Mouse (Mus musculus): ENCODE data around the gene 4931414P19Rik. TPM values are rescaled to one million over a fixed set of nuclear protein-coding genes. Genes with fewer than 3 reads are reported as not detected.

The 4931414P19Rik gene
- polyA plus RNA-seq, 1 experiment, result 10.9 TPM

DNA sequence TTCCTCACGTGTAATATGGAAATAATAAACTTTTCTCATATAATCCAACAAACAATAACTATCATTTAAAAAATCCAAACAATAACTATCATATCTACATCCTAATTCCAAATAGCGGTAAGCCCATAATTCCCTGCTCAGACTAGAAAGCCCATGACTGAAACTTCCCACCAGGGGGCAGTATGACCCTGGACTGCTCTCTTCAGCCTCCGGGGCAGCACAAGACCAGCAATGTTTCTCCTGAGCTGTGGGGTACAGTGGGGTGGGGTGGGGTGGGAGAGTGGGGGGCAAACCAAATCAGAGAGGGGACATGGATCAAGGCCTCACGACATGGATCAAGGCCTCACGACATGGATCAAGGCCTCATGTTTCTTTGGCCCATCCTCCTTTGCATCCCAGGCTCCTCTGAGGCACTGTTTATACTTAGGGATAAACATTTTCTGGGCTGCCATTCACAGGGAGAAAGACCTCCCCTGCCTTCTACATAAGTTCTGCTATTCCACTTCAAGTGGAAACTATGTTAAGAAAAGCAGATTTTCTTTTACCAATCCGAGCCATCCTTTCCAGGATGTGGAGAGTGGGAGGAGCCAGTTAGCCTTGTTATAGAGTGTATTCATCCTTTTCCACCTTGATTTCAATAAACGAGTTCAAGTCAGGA, 22.0 kb downstream of the 4931414P19Rik start:
- no peak for DNase-seq (ENCODE audit: low read depth)

DNA sequence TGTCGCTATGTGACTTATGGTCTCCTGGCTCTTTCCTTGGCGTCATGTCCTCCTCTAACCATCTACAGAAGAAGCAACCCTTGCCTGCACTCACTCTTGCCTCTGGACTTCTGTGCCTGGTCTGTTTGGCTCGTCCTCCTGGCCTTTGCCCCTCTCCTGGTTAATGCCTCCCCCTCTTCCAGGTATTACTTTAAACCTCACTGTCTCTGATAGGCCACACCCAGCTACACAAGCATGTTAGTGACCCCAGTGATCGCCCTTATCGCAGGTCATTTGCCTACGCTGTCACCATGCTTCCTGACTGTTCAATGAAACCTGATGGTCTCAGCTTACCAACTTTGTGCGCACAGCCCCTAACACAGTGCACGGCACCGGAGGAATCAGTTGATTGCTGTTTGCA, 23.3 kb downstream of the 4931414P19Rik start:
- DNase-seq (ENCODE audit: low read depth), result no peak

DNA sequence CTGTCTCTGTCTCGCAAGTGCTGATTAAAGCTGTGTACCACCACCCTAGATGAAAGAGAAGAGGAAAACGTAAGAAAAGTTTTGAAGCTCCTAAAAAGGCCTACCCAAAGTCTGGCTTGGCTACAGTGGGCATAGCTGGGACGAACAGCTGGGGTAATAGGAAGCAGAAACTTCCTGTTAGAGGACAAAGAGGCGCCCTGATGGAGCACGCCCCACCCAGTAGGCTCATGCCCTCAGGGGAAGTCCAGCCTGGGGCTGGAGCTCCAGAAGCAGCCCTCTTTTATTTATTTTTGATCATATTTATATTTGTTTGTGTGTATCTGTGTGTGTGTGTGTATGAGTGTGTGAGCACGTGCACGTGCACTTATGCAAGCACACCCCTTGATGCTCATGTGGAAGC, 26.2 kb downstream of the 4931414P19Rik start:
- no peak for DNase-seq (ENCODE audit: low read depth)

DNA sequence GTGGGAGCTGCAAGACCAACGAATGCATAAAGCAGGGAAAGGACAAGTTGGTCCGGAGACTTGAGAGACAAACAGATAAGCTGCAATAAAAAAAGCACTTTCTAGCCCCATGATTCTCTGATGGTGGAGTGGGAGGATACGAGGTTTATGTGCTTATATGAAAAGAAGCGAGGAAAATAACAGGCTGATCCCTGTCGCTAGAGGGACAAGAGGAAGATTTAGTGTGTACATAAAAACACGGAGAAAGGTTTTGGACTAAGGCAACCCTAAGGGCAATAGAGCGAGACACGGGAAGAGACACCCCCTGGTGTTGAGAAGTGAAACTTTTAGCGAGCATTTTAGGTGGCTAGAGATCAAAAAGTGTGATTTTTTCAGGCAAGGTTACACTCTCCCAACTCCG, 27.7 kb downstream of the 4931414P19Rik start:
- no peak for DNase-seq (ENCODE audit: low read depth)

DNA sequence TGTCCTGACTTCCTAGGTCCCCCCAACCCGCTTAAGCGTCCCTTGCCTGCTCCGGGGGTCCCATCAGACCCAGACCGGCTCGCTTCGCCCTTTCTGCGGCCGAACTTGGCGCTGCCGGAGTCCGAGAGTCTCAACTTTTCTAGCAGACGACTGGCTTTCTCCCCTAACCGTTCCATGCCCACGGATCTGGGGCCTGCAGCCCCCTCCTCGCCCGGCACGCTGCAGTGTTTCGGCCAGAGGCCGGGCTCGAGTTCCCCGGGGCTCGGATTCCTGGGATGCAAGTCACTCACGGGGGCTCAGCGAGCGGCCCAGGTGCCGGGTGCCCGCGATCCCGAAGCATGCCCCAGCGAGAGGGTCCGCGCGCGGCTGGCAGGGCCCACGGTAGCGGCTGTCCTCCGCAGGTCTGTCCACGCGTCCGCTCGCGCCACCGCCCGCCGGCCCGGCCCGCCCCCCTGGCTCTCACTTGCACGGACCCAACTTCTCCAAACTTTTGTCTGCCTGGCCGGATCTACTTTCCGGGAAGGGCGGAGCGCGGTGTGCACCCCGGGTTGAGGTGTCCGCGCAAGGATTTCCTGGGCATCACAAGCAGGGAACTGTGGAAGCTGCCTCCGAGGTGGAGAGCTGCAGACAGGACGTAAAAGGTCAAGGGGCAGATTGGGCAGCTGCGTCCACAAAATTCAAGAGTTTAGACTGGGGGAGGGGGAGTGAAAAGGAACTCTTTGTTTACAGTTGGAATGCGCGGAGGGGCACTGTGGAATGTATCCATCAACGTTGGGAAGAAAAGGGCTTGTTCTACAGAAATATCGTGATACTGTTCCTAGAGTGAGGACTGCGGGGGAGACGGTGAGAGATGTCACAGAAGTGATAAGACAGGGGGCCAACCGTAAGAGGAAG, 28.5 kb downstream of the 4931414P19Rik start, which contains the start of gene Ajuba:
TSS of gene Ajuba (minus strand) at position 470 of the 894 bp plus-strand sequence.
- peak; percentile 54 for DNase-seq (ENCODE audit: low read depth)

DNA sequence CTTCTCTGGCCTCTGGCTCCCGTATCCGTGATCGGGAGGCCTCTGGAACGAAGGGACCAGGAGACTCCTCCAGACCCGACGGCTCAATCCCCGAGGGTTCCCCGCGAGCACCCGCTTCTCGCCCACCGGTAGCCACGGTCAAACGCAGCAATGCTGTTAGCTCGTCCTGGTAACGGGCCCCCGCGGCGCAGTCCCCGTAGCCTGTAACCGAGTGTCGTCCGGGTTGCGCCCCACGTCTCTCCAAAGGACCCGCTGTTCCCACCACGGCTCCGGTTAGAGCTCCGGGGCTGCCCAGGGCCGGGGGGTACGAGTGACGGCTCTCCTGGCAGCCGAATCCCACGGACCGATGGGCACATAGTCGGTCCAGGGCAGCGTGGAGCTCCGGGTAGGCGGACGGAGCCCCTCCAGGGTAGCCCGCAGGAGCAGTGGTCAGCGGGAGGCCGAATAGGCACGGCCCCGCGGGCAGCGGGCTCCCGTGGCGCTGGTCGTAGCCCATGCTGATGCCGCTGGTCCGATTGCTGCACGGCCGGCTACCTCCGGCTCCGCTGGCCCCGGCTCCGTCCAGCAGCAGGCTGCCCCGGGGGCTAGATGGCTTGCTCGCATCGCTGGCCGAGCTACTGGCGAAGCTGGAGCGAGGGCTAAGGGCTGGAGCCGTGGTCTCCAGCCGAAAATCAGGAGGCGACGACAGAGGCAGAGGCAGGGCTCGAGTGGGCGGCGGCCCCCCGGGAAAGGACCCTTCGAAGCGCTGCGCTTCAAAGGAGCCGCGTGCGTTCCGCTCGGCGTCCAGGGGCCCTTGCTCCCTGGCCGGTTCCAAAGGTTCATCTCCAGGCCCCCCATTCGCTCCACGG, 29.3 kb downstream of the 4931414P19Rik start:
- DNase-seq (ENCODE audit: low read depth), result no peak

DNA sequence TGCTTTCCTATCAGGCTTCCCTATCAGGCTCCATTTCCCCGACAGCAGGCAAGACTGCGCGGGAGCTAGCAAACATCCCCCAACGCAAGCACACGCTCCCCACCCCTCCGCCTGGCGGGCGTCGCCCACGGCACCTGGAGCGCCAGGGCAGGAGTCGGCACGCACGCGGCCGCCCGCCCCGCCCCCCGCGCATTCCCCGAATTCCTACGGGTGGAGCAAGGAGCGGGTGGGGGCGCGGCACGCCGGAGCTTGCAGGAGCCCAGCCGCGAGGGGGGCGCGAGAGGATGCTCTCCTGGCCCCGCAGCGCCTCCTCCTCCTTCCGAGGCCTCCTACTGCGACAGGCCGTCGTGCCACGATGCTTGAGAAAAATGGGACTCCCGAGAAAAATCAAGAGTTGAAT, 30.2 kb downstream of the 4931414P19Rik start:
- DNase-seq (ENCODE audit: low read depth), result no peak

DNA sequence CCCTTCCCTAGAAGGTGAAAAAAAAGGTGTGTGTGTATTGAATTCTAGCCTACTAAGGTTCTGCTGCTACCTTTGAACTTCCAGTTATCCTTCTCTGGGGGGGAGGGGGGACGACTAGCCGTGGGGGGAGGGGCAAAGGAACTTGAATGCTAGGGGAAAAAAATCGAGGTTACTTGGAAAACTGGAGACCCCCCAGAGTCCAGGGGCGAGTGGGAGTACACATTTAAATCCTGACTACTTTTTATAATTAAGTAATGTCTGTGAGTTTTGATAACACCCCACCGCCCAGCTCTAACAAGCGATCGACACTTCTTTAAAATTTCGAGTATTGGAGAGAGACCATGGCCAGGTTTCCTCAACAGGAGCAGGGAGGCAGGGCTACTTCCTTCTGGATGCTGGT, 30.8 kb downstream of the 4931414P19Rik start:
- no peak for DNase-seq (ENCODE audit: low read depth)

DNA sequence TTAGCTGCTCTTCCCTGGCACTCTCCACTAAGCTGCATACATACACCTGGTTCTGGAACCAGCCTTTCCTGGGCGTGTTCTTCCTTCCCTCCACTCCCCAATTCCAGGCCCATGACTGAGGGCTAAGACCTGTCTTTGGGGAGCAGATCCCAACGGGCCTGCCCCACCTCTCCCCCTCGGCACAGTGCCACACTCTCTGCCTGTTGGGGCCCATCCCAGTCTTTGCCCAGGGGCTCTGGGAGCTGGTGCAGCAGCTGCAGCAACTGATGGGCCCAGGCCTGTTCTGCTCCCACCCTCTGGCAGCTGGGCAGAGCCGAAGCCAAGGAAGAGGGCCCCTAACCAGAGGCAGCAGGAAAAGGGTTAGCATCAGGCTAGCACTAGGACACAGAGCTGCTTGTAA, 31.5 kb downstream of the 4931414P19Rik start:
- DNase-seq (ENCODE audit: low read depth), result peak; percentile 62

DNA sequence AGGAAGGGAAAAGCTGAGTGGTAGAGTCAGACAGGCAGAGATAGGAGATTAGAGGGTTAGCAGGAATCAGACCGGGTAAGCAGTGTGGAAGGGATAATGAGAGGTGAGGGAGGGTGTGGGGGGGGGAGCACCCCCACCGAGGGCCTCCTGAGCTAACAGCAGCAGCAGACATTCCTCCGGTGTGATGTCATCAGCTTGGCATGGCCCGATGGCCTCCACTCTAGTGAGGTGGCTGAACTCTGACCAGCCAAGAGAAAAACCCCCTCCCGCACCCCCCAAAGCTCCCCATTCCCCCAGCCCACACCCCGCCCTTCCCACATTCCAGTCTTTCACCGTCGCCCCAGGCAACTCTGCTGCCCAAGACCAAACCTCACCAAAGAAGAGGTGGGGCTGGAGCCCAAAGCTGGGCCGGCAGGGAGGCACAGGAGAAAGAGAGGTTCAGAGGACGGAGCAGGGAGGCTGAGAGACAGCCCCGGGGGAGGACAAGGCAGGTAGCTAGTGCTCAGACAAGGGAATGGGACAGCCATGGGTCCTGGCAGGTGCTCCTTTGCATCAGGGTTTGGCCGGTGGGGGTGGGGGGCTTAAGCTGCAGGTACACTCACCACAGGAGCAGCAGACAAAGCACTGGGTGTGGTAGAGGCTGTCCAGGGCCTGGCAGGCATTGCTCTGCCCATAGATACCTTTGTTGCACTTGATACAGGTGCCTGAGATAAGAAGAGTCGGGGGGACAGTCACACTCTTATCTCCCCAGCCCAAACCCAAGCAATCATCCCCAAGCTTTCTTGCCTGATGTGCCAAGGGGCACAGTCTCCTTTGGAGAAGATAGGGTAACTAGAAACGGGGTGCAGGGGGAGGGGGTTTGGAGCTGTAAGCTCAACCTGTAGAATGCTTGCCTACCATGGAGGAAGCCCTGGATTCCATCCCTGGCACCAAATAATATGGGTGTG, 32.7 kb downstream of the 4931414P19Rik start:
- DNase-seq (ENCODE audit: low read depth), result no peak

DNA sequence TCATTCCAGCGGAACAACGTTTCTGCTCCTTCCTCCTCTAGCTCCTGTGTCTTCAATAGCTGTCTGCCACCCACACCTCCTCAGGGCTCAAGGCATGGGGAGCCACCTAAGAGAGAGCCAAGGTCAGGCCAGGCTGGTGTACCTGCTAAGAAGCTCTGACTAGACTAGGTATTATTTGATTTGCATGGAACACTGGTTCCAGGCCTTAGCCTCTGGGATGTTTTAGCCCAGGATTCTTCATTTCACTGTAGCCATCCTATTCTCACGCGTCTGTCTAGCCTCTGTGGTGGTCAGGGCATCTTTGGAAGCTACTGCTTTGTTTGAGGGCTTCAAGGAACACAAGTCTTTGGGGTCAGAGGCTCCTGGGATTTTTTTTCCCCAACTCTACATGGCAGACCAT, 33.7 kb downstream of the 4931414P19Rik start:
- no peak for DNase-seq (ENCODE audit: low read depth)

DNA sequence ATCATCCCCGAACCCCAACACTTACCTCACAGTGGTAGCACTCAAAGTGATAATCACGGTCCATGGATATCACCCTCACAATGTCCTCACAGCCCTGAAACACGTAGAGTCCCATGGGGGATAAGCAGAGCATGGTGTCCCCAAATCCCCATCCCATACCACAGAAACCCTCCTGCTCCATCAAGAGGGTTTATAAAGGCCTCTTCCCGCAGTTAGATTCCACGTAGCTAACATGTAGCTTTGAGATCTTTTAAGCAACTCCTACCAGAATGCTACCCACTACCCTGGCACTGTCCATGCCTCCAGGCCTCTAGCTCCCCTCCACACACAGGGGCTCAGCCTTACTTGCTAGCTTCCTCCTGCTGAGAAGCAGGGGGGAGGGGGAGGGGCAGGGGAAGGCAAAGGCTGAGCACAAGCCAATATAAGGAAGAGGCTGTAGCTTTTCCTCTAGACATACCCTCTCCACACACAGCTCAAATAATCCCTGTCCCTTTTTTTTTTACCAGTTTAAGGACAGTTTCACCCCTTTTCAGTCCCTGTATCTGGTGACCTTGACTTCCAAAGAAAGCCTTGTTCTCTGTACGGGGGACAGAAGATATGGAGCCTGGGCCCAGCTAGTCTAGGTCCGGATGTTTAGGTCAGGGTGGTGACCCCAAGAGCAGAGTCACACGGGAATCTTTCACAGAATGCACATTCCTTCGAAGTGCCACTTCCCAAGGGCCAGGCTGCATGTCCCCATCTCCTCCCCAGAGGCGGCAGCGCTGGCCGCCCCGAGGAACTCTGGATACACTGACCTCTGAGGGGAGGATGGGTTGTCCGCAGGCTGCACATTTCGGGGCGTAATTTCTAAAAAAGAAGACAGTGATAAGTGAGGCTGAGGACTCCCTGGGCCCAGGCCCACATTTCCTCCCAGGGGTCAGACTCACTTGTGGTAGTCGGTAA, 36.1 kb downstream of the 4931414P19Rik start:
- DNase-seq (ENCODE audit: low read depth), result no peak

DNA sequence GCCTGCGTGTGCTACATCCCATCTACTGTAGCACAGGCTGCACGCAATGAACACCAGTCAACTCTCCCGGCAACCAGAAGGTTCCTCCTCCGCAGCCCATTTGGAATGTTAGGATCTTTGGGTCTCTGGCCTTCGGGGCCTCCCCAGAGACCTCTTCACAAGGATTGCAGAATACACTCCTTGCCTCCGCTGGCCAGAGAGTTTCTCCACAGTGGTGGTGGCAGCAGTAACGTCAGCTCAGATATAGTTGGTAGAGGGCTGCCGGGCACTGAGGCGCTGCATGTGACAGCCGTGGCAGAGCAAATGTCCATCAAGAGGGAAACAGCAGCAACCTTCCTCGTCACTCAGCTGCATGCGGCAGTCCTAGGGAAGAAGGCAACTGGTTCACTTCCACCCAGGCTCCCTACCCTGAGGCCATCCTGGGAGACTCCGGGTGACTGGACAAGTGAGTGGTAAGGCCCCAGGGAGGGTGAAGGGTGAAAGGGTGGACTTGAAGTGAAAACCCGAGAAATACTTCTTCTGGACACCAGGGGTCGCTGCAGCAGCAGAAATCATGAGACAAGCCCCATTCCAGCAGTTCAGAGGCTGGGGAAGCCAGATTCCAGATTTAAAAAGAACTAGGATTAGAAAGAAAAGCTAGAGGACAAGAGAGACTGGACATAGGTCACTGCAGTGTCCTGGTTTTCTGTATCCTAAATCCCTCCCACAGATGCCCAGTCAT, 36.9 kb downstream of the 4931414P19Rik start:
- DNase-seq (ENCODE audit: low read depth), result no peak

DNA sequence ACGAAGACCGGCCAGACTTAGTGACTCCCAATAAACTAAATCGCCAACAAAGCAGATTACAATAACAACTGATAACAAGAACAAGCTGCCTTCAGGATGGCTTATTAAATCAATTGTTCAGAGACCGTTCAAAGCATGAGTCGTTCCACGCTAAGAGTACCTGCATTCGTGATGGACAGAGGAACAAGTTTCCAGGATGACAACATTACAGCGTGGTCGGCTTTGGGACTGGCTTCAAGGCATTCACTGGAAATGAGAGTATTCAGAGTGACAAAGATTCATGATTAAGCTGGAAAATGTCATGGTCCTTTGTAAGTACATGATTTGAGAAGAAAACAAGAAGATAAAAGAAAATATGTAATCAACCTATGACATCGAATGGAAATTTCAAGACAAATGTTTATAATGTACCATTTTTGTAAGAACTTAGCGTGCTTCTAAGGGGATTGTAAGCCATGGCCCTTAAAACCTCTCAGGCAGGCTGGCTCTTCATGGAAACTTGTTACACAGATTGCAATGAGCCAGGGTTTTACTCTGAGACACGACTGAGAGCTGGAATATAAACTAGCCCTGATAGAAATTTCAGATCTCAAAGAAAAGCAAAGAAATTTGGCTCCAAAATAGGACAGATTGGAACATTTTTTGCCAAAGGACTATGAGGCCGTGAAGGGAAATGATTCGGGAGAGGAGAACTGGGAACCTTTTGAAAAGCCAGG, 45.1 kb downstream of the 4931414P19Rik start:
- no peak for DNase-seq (ENCODE audit: low read depth)

DNA sequence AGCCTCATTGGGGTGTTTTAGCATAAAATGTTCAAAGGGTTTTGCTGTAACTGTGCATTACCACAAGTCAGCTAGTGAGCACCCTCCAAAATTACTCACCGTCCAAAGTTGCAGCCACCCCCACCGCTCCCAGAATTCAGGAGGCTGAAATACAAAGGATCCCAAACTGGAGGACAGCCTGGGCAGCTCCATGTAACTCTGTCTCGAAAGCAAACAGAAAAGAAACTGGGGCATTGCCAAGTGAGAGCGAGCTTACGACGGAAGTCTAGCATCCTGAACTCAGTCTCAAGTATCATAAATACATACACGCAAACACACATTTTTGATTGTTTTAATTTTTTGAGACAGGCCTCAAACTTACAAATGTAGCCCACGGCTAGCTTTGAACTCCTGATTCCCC, 48.5 kb downstream of the 4931414P19Rik start:
- DNase-seq (ENCODE audit: low read depth), result no peak

DNA sequence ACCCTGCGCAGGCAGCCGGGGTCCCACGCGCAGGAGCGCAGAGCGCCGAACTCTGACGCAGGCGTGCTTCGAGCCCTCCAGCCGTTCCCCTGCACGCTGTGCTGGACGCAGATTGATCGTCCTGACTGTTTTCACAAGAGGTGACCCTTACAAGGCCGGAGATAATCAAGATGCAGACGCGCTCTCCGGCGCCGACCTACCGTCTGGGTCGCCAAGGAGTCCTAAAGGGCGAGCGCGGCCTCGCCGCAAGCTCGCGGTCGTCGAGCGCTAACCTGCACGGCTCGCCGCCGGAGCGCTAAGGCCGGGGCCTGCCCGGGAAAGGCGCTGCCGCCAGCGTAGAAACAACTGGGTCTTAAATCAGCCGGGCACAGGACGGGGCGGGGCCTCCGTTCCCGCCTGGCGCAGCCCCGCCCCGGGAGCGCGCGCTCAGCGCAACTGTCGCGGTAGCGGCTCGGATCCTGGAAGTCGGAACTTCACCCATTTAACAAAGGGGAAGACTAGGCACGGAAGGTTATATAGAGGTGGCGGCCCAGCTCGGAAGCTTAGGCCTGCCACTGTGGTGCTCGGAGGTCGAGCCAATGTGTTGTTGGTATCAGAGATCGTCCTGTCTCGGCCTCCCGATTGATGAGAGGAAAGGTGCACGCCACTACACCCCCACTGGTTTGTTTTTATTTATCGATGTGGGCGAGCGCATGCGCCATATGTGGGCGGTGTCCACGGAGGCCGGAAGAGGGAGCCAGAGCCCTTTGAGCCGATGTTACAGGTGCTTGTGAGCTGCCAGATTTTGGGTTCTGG, 51.6 kb downstream of the 4931414P19Rik start, which contains the start of gene Haus4:
TSS of gene Haus4 (minus strand) at position 642 of the 795 bp plus-strand sequence.
- peak; percentile 57 for DNase-seq (ENCODE audit: low read depth)

DNA sequence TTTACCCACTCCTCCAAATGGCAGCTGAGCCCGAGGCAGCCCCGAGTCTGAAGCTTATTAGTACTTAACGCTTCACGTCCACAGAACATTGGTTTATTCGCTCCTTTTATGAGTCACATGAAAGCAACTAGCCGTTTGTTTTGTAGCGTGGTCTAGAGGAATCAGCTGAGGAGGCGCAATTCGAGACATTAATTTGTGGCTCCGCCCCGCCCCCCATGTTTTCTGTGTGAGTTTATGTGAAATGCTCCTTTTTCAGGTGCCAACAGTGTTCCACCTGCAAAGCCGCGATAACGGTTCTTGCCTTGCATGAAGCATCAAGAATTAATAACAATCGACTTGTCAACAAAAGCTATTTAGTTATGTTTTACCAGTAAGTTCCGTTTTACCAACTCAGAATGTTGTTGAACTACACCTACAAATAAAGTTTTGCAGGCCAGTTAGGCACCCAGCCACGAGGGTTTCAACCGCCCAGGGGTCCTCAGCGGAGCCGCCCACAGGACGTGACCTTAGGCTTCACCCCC, 52.3 kb downstream of the 4931414P19Rik start:
- no peak for DNase-seq (ENCODE audit: low read depth)
